Mouse (Mus musculus) kidney, embryonic 16.5 days (tissue): Measurements from ENCODE around the gene Gm20388. TPM values are rescaled to one million over a fixed set of nuclear protein-coding genes. Genes with fewer than 3 reads are reported as not detected.

Experiments
- ATAC-seq: fragments of 200-750 bp; cut with Nextera tagmentation; 2 replicates; pipeline ENCODE4 v1.8.0; 2017; ENCODE audit warnings: moderate TSS enrichment; ENCODE audit not compliant: low FRiP score, low TSS enrichment
- H3K27ac ChIP-seq: fragments of 300-500 bp; sonication (generic); 2 replicates; pipeline ENCODE4 v1.5.1; 2014; ENCODE audit warnings: low read length
- H3K27me3 ChIP-seq: fragments of 300-500 bp; sonication (generic); 2 replicates; pipeline ENCODE4 v1.6.1; 2014; ENCODE audit warnings: low read length, control low read depth, mixed read lengths; ENCODE audit not compliant: insufficient read depth
- H3K36me3 ChIP-seq: fragments of 300-500 bp; sonication (generic); 2 replicates; pipeline ENCODE4 v1.6.1; 2014; ENCODE audit warnings: low read length, control low read depth, mixed read lengths; ENCODE audit not compliant: insufficient read depth
- H3K4me1 ChIP-seq: fragments of 300-500 bp; sonication (generic); 2 replicates; pipeline ENCODE4 v1.6.1; 2014; ENCODE audit warnings: low read length, control low read depth, mixed read lengths; ENCODE audit not compliant: insufficient read depth
- H3K4me2 ChIP-seq: fragments of 300-500 bp; sonication (generic); replicated peaks from 2 replicates; pipeline ENCODE4 v1.6.1; 2014; ENCODE audit warnings: low read depth, low read length
- H3K4me3 ChIP-seq: fragments of 300-500 bp; sonication (generic); 2 replicates; pipeline ENCODE4 v1.5.1; 2014; ENCODE audit warnings: mild to moderate bottlenecking, low read length
- H3K9ac ChIP-seq: fragments of 300-500 bp; sonication (generic); replicated peaks from 2 replicates; pipeline ENCODE4 v1.6.1; 2014; ENCODE audit warnings: low read length
- H3K9me3 ChIP-seq: fragments of 300-500 bp; sonication (generic); 2 replicates; pipeline ENCODE4 v1.6.1; 2016; ENCODE audit warnings: low read length, control low read depth
- WGBS: fragments of 180-500 bp; shearing (Covaris S2); extraction: QIAGEN DNeasy Blood & Tissue Kit; methylation state at CpG from one replicate; pipeline ENCODE4 v1.1.7; 2014; 5-methylcytosine and 5-hydroxymethylcytosine counted together
- polyA plus RNA-seq: library from polyadenylated mRNA; unstranded; fragments of >200 nt; fragmentation: Nextera tagmentation; extraction: Ambion mirVana; gene quantifications from 2 replicates; pipeline ENCODE4 v1.2.1, GENCODE M21; 2015

The Gm20388 gene
- polyA plus RNA-seq, 1 experiment from 2014 or later = 7.7 TPM

GRCm38 (mm10) chr8:122697181-122697581 lies 2786.5 kb downstream of the Gm20388 start:
- H3K36me3 ChIP-seq = no peaks in the 10 kb centered on the region
- H3K9ac ChIP-seq = no peak overlapping the region
- no peaks in the 10 kb centered on the region for H3K27me3 ChIP-seq
- ATAC-seq = no peak
- peaks cover 5% of the 10 kb centered on the region; the same call in 1 of the 2 replicates for H3K4me1 ChIP-seq
- peak overlapping the region; percentile 38; the same call in 1 of the 2 replicates for H3K4me2 ChIP-seq
- no peak overlapping the region for H3K4me3 ChIP-seq
- no peaks in the 10 kb centered on the region for H3K9me3 ChIP-seq
- 78% methylated on average over 3 of the region's 3 CpGs for WGBS
- no peak overlapping the region for H3K27ac ChIP-seq

GRCm38 (mm10) chr8:122697586-122697985 lies 2786.9 kb downstream of the Gm20388 start:
- Histone ChIP-seq H3K36me3 (no peaks in the 10 kb centered on the region), H3K27ac (no peak overlapping the region), H3K4me3 (no peak overlapping the region), H3K9ac (no peak overlapping the region), H3K27me3 (no peaks in the 10 kb centered on the region), H3K4me2 (peak overlapping the region; percentile 38), H3K4me1 (peaks cover 5% of the 10 kb centered on the region; the same call in 1 of the 2 replicates), H3K9me3 (no peaks in the 10 kb centered on the region)
- no peak for ATAC-seq
- WGBS = 55% methylated on average over 6 of the region's 6 CpGs

GRCm38 (mm10) chr8:122698254-122698768 lies 2787.7 kb downstream of the Gm20388 start:
- H3K4me1 ChIP-seq = peaks cover 5% of the 10 kb centered on the region; the same call in 1 of the 2 replicates
- 69% methylated on average over 5 of the region's 5 CpGs for WGBS
- H3K9ac ChIP-seq = 0 out of 2 replicates have a peak overlapping the region, but pooled peaks have one; percentile 49
- H3K27ac ChIP-seq = no peak overlapping the region
- H3K4me2 ChIP-seq = peak overlapping the region; percentile 38
- no peaks in the 10 kb centered on the region for H3K9me3 ChIP-seq
- no peaks in the 10 kb centered on the region for H3K36me3 ChIP-seq
- no peaks in the 10 kb centered on the region for H3K27me3 ChIP-seq
- H3K4me3 ChIP-seq = peak overlapping the region; percentile 32
- no peak; the same call in 1 of the 2 replicates for ATAC-seq

- 38% methylated on average over 13 of the region's 13 CpGs for WGBS
- Histone ChIP-seq H3K4me2 (peak within 1 kb of the TSS; percentile 38), H3K9me3 (no peaks in the 10 kb centered on the region), H3K9ac (peak within 1 kb of the TSS; percentile 49), H3K4me3 (peak within 1 kb of the TSS; percentile 32), H3K27ac (peak within 1 kb of the TSS; percentile 20; the same call in 1 of the 2 replicates), H3K36me3 (no peaks in the 10 kb centered on the region), H3K4me1 (peaks cover 5% of the 10 kb centered on the region; the same call in 1 of the 2 replicates), H3K27me3 (no peaks in the 10 kb centered on the region)
- peak; percentile 59 for ATAC-seq
These were observed 2788.4 kb downstream of the Gm20388 start, which contains the start of gene Cbfa2t3 for GRCm38 (mm10) chr8:122699005-122699492. Cbfa2t3 (minus strand) TSS chr8:122699109.

GRCm38 (mm10) chr8:122700628-122701027 lies 2790.0 kb downstream of the Gm20388 start:
- no peaks in the 10 kb centered on the region for H3K9me3 ChIP-seq
- H3K27ac ChIP-seq = no peak overlapping the region
- H3K4me3 ChIP-seq = no peak overlapping the region
- no peaks in the 10 kb centered on the region for H3K36me3 ChIP-seq
- H3K4me2 ChIP-seq = no peak overlapping the region
- no peaks in the 10 kb centered on the region for H3K27me3 ChIP-seq
- H3K9ac ChIP-seq = no peak overlapping the region
- no peak for ATAC-seq
- peaks cover 6% of the 10 kb centered on the region; the same call in 1 of the 2 replicates for H3K4me1 ChIP-seq
- WGBS = 68% methylated on average over 13 of the region's 13 CpGs

GRCm38 (mm10) chr8:122701441-122702185 lies 2791.0 kb downstream of the Gm20388 start:
- Histone ChIP-seq H3K27me3 (no peaks in the 10 kb centered on the region), H3K9ac (no peak overlapping the region), H3K27ac (no peak overlapping the region), H3K4me1 (peaks cover 9% of the 10 kb centered on the region; the same call in 1 of the 2 replicates), H3K36me3 (no peaks in the 10 kb centered on the region), H3K9me3 (no peaks in the 10 kb centered on the region), H3K4me2 (no peak overlapping the region), H3K4me3 (no peak overlapping the region)
- ATAC-seq = no peak
- 82% methylated on average over 12 of the region's 12 CpGs for WGBS

- Histone ChIP-seq H3K36me3 (no peaks in the 10 kb centered on the region), H3K4me2 (no peak overlapping the region), H3K4me1 (peaks cover 9% of the 10 kb centered on the region; the same call in 1 of the 2 replicates), H3K9me3 (no peaks in the 10 kb centered on the region), H3K4me3 (no peak overlapping the region), H3K27me3 (no peaks in the 10 kb centered on the region), H3K27ac (no peak overlapping the region), H3K9ac (no peak overlapping the region)
- WGBS = 52% methylated on average over 10 of the region's 10 CpGs
- ATAC-seq = no peak
These were observed 2791.8 kb downstream of the Gm20388 start for GRCm38 (mm10) chr8:122702301-122702941.

- Histone ChIP-seq H3K9me3 (no peaks in the 10 kb centered on the region), H3K9ac (no peak overlapping the region), H3K36me3 (no peaks in the 10 kb centered on the region), H3K4me3 (no peak overlapping the region), H3K27ac (no peak overlapping the region), H3K27me3 (no peaks in the 10 kb centered on the region), H3K4me1 (peaks cover 9% of the 10 kb centered on the region; the same call in 1 of the 2 replicates), H3K4me2 (no peak overlapping the region)
- WGBS = 85% methylated on average over 6 of the region's 6 CpGs
- no peak for ATAC-seq
These were observed 2792.3 kb downstream of the Gm20388 start for GRCm38 (mm10) chr8:122702957-122703356.

- Histone ChIP-seq H3K4me3 (no peak overlapping the region), H3K36me3 (no peaks in the 10 kb centered on the region), H3K9me3 (no peaks in the 10 kb centered on the region), H3K4me2 (no peak overlapping the region), H3K4me1 (peaks cover 5% of the 10 kb centered on the region; the same call in 1 of the 2 replicates), H3K27ac (no peak overlapping the region), H3K9ac (no peak overlapping the region), H3K27me3 (no peaks in the 10 kb centered on the region)
- 86% methylated on average over 3 of the region's 3 CpGs for WGBS
- no peak for ATAC-seq
These were observed 2794.0 kb downstream of the Gm20388 start for GRCm38 (mm10) chr8:122704612-122705011.
